Mouse (Mus musculus) thymus, adult 18-20 months (tissue): ENCODE data around the gene 1700015G11Rik.
A peak's percentile ranks its signal among the peaks of the same experiment; 100 is the strongest.

Experiments
- DNase-seq, 2 experiments: peaks; one replicate each; pipeline ENCODE4 v3.0.0; 2022; ENCODE audit warnings: mixed read lengths in 2 of 2

The 1700015G11Rik gene

GRCm38 (mm10) chr7:52015628-52016027 is at the start of gene 1700015G11Rik:
1700015G11Rik (minus strand) TSS chr7:52015728.
- no peak for DNase-seq

- no peak for DNase-seq
Observed at GRCm38 (mm10) chr7:52056954-52057353, 41.4 kb upstream of the 1700015G11Rik start.

- DNase-seq: no peak
Observed at GRCm38 (mm10) chr7:52056274-52056673, 40.7 kb upstream of the 1700015G11Rik start.

GRCm38 (mm10) chr7:52055831-52056230 is 40.3 kb upstream of the 1700015G11Rik start:
- no peak for DNase-seq

- DNase-seq: no peak
Observed at GRCm38 (mm10) chr7:52037600-52038582, 22.4 kb upstream of the 1700015G11Rik start.

- no peak for DNase-seq
Observed at GRCm38 (mm10) chr7:52024050-52024626, 8.6 kb upstream of the 1700015G11Rik start.

GRCm38 (mm10) chr7:52022039-52022438 is 6.5 kb upstream of the 1700015G11Rik start:
- DNase-seq: no peak

GRCm38 (mm10) chr7:52015180-52015579 is 348 bp downstream of the 1700015G11Rik start:
- no peak for DNase-seq

- no peak for DNase-seq
Observed at GRCm38 (mm10) chr7:52013457-52013856, 2.1 kb downstream of the 1700015G11Rik start.

GRCm38 (mm10) chr7:52007138-52007537 is 8.4 kb downstream of the 1700015G11Rik start:
- no peak for DNase-seq

- DNase-seq: no peak
Observed at GRCm38 (mm10) chr7:52006296-52006630, 9.3 kb downstream of the 1700015G11Rik start.

- peak; percentile 37 to 60 for DNase-seq
Observed at GRCm38 (mm10) chr7:52005511-52006295, 9.8 kb downstream of the 1700015G11Rik start, which contains the start of gene Svip. Svip (minus strand) TSS chr7:52006018.

- no peak for DNase-seq
Observed at GRCm38 (mm10) chr7:51991020-51991419, 24.5 kb downstream of the 1700015G11Rik start.

- no peak for DNase-seq
Observed at GRCm38 (mm10) chr7:51986909-51987308, 28.6 kb downstream of the 1700015G11Rik start.

GRCm38 (mm10) chr7:51985763-51986162 is 29.8 kb downstream of the 1700015G11Rik start:
- no peak for DNase-seq

GRCm38 (mm10) chr7:51982303-51982702 is 33.2 kb downstream of the 1700015G11Rik start:
- no peak for DNase-seq

- DNase-seq: no peak
Observed at GRCm38 (mm10) chr7:51979271-51979670, 36.3 kb downstream of the 1700015G11Rik start.

- no peak for DNase-seq
Observed at GRCm38 (mm10) chr7:51975181-51975580, 40.3 kb downstream of the 1700015G11Rik start.

- DNase-seq: no peak
Observed at GRCm38 (mm10) chr7:51973526-51973925, 42.0 kb downstream of the 1700015G11Rik start.

- DNase-seq: no peak
Observed at GRCm38 (mm10) chr7:51973091-51973490, 42.4 kb downstream of the 1700015G11Rik start.

- no peak for DNase-seq
Observed at GRCm38 (mm10) chr7:51972252-51972855, 43.2 kb downstream of the 1700015G11Rik start.

GRCm38 (mm10) chr7:51969379-51969778 is 46.1 kb downstream of the 1700015G11Rik start:
- DNase-seq: no peak

- no peak for DNase-seq
Observed at GRCm38 (mm10) chr7:51967581-51967980, 47.9 kb downstream of the 1700015G11Rik start.
